Mouse (Mus musculus) ES-Bruce4 (cell line): ENCODE data around the gene Fndc5.

ENCODE experiments used
- EP300 ChIP-seq: IDR thresholded peaks from 2 replicates; pipeline ENCODE4 v1.6.1; 2011; ENCODE audit warnings: low read depth, low read length; ENCODE audit not compliant: insufficient read depth
- POLR2A ChIP-seq: IDR thresholded peaks from one replicate; pipeline ENCODE4 v1.8.1; 2011; ENCODE audit warnings: low read length; ENCODE audit not compliant: insufficient read depth

DNA sequence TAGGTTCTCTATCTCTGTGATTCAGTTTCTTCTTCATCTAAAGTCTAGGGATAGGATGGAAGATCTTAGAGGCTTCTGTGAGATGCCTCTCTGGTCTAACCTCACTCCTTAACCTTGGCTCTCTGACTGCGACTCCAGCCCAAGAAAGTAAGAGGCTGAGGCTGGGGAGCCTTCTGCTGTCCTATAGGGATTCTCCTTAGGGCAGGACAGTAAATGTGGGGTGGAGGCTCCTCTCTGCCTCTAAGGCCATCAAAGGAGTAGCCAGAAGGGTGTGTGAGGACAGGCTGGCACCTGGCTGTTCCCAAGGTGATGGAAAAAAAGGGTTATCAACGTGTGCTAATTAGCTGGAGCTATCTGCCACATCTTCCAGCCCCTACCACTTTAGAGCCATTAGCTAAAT lies 1.2 kb upstream of the Fndc5 start:
- TF ChIP-seq POLR2A: no peak
- TF ChIP-seq EP300: no peak
